Mouse (Mus musculus): ENCODE measurements around the gene Vav2.

DNA sequence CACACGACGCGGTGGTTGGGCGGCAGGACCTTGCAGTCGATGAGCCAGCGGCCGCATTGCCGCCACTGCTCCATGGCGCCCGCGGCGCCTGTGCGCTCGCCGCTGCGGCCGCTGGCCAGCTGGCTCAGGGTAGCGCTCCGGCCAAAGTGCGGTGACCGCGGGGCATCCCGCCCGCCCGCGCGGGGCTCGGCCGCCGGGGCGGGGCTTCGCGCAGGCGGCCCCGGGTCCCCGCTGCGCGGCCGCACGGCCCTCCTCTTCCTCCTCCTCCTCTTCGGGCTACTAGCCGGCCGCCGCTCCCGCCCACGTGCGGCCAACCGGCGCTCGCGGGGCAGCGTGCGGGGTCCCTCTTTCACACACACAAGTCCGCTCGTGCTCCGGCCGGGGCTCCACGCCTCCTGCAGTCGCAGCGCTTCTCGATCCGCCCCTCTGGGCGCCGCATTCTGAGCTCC is 403 bp downstream of the Vav2 start:
- TF ChIP-seq CTCF (IDR thresholded peaks at IDR 0.05; ENCODE audit: borderline replicate concordance, control insufficient read depth, extremely low read depth, insufficient read depth, low read length, poor library complexity) (no peak), POLR2A (IDR thresholded peaks at IDR 0.05; ENCODE audit: control insufficient read depth, extremely low read depth, insufficient read depth, low read length, poor library complexity) (no peak)

Measured in thymus, adult 2 months (tissue).